Mouse (Mus musculus) limb, embryonic 14.5 days (tissue): ENCODE data around the gene Calcoco2. TPM values are rescaled to one million over a fixed set of nuclear protein-coding genes. Genes with fewer than 3 reads are reported as not detected.
A peak's percentile ranks its signal among the peaks of the same experiment; 100 is the strongest.

Source experiments
- ATAC-seq: fragments of 200-750 bp; cut with Nextera tagmentation; 2 replicates; pipeline ENCODE4 v1.8.0; 2017; ENCODE audit warnings: low read depth, moderate number of reproducible peaks, moderate TSS enrichment; ENCODE audit not compliant: low FRiP score
- DNase-seq: peaks from one replicate; pipeline ENCODE4 v3.0.0-alpha.2; 2015; ENCODE audit warnings: low spot score
- H3K27ac ChIP-seq: fragments of 300-500 bp; sonication (generic); replicated peaks from 2 replicates; pipeline ENCODE4 v1.5.1; 2014; ENCODE audit warnings: low read depth, mild to moderate bottlenecking, low read length, moderate library complexity, mixed read lengths
- H3K27me3 ChIP-seq: fragments of 300-500 bp; sonication (generic); 2 replicates; pipeline ENCODE4 v1.6.1; 2014; ENCODE audit warnings: low read length, mixed read lengths; ENCODE audit not compliant: control insufficient read depth, insufficient read depth
- H3K36me3 ChIP-seq: fragments of 300-500 bp; sonication (generic); 2 replicates; pipeline ENCODE4 v1.6.1; 2014; ENCODE audit warnings: mild to moderate bottlenecking, low read length, moderate library complexity, mixed read lengths; ENCODE audit not compliant: control insufficient read depth, insufficient read depth
- H3K4me1 ChIP-seq: fragments of 300-500 bp; sonication (generic); 2 replicates; pipeline ENCODE4 v1.6.1; 2014; ENCODE audit warnings: antibody characterized with exemption, low read length, mixed read lengths; ENCODE audit not compliant: control insufficient read depth, insufficient read depth
- H3K4me2 ChIP-seq: fragments of 300-500 bp; sonication (generic); replicated peaks from 2 replicates; pipeline ENCODE4 v1.6.1; 2014; ENCODE audit warnings: low read depth, mild to moderate bottlenecking, low read length, moderate library complexity; ENCODE audit not compliant: severe bottlenecking
- H3K4me3 ChIP-seq: fragments of 300-500 bp; sonication (generic); replicated peaks from 2 replicates; pipeline ENCODE4 v1.5.1; 2014; ENCODE audit warnings: low read length
- H3K9ac ChIP-seq: fragments of 300-500 bp; sonication (generic); 2 replicates; pipeline ENCODE4 v1.6.1; 2014; ENCODE audit warnings: mild to moderate bottlenecking, low read depth, low read length, moderate library complexity; ENCODE audit not compliant: severe bottlenecking
- H3K9me3 ChIP-seq: fragments of 300-500 bp; sonication (generic); 2 replicates; pipeline ENCODE4 v1.6.1; 2016; ENCODE audit warnings: low read length; ENCODE audit not compliant: control insufficient read depth
- POLR2A ChIP-seq: fragments of 200-500 bp; IDR thresholded peaks from 2 replicates; pipeline ENCODE4 v1.8.0; 2012; ENCODE audit warnings: inconsistent platforms, mild to moderate bottlenecking, moderate library complexity, borderline replicate concordance; ENCODE audit not compliant: insufficient read depth, insufficient read length; ENCODE audit errors: extremely low read depth
- WGBS: fragments of 180-500 bp; shearing (Covaris S2); extraction: QIAGEN DNeasy Blood & Tissue Kit; methylation state at CpG from one replicate; pipeline ENCODE4 v1.1.7; 2014; 5-methylcytosine and 5-hydroxymethylcytosine counted together
- polyA plus RNA-seq, 2 experiments: library from polyadenylated mRNA; depleted of rRNA in 1 of 2; stranded (reverse) in 1 of 2; unstranded in 1 of 2; fragments of >200 nt; fragmentation: Nextera tagmentation in 1 of 2; extraction: Ambion mirVana in 1 of 2; gene quantifications; 2 replicates each; pipeline versions ENCODE4 v1.2.1 to v1.2.3; 2012 to 2014

The Calcoco2 gene
- polyA plus RNA-seq, 2 experiments, result not detected

GRCm38 (mm10) chr11:96080736-96081135 lies 31.0 kb downstream of the Calcoco2 start:
- Histone ChIP-seq H3K36me3 (no peaks in the 10 kb centered on the region), H3K9me3 (no peaks in the 10 kb centered on the region), H3K27ac (no peak overlapping the region), H3K27me3 (no peaks in the 10 kb centered on the region), H3K4me2 (no peak overlapping the region), H3K9ac (no peak overlapping the region), H3K4me1 (no peaks in the 10 kb centered on the region), H3K4me3 (no peak overlapping the region)
- DNase-seq, result no peak
- no peak for ATAC-seq
- 67% methylated on average over 5 of the region's 5 CpGs for WGBS
- TF ChIP-seq POLR2A, result no peak

GRCm38 (mm10) chr11:96076221-96077105 lies 35.3 kb downstream of the Calcoco2 start:
- Histone ChIP-seq H3K9me3 (no peaks in the 10 kb centered on the region), H3K4me2 (peak overlapping the region; percentile 59), H3K4me3 (peak overlapping the region; percentile 65), H3K27ac (peak overlapping the region; percentile 65), H3K27me3 (no peaks in the 10 kb centered on the region), H3K36me3 (peaks cover 14% of the 10 kb centered on the region), H3K9ac (peak overlapping the region; percentile 42), H3K4me1 (peaks cover 10% of the 10 kb centered on the region; the same call in 1 of the 2 replicates)
- WGBS, result 64% methylated on average over 13 of the region's 13 CpGs
- ATAC-seq (no peak), DNase-seq (no peak)
- TF ChIP-seq POLR2A, result no peak

GRCm38 (mm10) chr11:96075509-96076220 lies 36.1 kb downstream of the Calcoco2 start, which contains the start of gene Atp5g1:
Atp5g1 (minus strand) TSS chr11:96075670.
- no peaks in the 10 kb centered on the region for H3K9me3 ChIP-seq
- ATAC-seq, result peak; percentile 98
- H3K27me3 ChIP-seq, result no peaks in the 10 kb centered on the region
- peak within 1 kb of the TSS; percentile 70 for H3K4me2 ChIP-seq
- peak within 1 kb of the TSS; percentile 65 for H3K27ac ChIP-seq
- peak; percentile 100 for DNase-seq
- peaks cover 21% of the 10 kb centered on the region for H3K36me3 ChIP-seq
- WGBS, result under 1% methylated on average over 37 of the region's 37 CpGs
- TF ChIP-seq POLR2A, result 0 out of 2 replicates have a peak, but pooled peaks have one; percentile 74
- peak within 1 kb of the TSS; percentile 65 for H3K9ac ChIP-seq
- peak within 1 kb of the TSS; percentile 65 for H3K4me3 ChIP-seq
- peaks cover 10% of the 10 kb centered on the region; the same call in 1 of the 2 replicates for H3K4me1 ChIP-seq

GRCm38 (mm10) chr11:96075177-96075508 lies 36.6 kb downstream of the Calcoco2 start:
- Histone ChIP-seq H3K27me3 (no peaks in the 10 kb centered on the region), H3K9ac (peak overlapping the region; percentile 65), H3K4me1 (peaks cover 10% of the 10 kb centered on the region; the same call in 1 of the 2 replicates), H3K9me3 (no peaks in the 10 kb centered on the region), H3K36me3 (peaks cover 26% of the 10 kb centered on the region), H3K4me2 (peak overlapping the region; percentile 70), H3K4me3 (peak overlapping the region; percentile 65), H3K27ac (no peak overlapping the region)
- TF ChIP-seq POLR2A, result no peak
- DNase-seq, result no peak
- WGBS, result 0% methylated on average over 15 of the region's 15 CpGs
- ATAC-seq, result no peak

GRCm38 (mm10) chr11:96074351-96075176 lies 37.2 kb downstream of the Calcoco2 start:
- no peak for TF ChIP-seq POLR2A
- no peaks in the 10 kb centered on the region for H3K27me3 ChIP-seq
- no peaks in the 10 kb centered on the region for H3K9me3 ChIP-seq
- peak overlapping the region; percentile 65 for H3K4me3 ChIP-seq
- DNase-seq, result no peak
- H3K4me2 ChIP-seq, result peak overlapping the region; percentile 70
- peak overlapping the region; percentile 65 for H3K9ac ChIP-seq
- H3K4me1 ChIP-seq, result peaks cover 10% of the 10 kb centered on the region; the same call in 1 of the 2 replicates
- H3K36me3 ChIP-seq, result peaks cover 31% of the 10 kb centered on the region
- 16% methylated on average over 17 of the region's 17 CpGs for WGBS
- no peak for ATAC-seq
- H3K27ac ChIP-seq, result no peak overlapping the region
